Mouse (Mus musculus) mouse embryonic stem cell (cell line): ENCODE data around the gene Cd81.

Experiments used
- in situ Hi-C, 2 experiments: fragments of 300-500 bp; cut with MboI; formaldehyde crosslinking; loops; 1 replicate in 1 of 2; 3 replicates in 1 of 2; pipeline ENCODE4 v1.14.3; 2019 to 2020; ENCODE audit warnings: low sequenced_read_pairs in 2 of 2, low pct_unique_long_range_greater_than_20kb in 1 of 2, mixed read lengths in 1 of 2; ENCODE audit not compliant: unreplicated experiment in 1 of 2

Cd81 gene

DNA sequence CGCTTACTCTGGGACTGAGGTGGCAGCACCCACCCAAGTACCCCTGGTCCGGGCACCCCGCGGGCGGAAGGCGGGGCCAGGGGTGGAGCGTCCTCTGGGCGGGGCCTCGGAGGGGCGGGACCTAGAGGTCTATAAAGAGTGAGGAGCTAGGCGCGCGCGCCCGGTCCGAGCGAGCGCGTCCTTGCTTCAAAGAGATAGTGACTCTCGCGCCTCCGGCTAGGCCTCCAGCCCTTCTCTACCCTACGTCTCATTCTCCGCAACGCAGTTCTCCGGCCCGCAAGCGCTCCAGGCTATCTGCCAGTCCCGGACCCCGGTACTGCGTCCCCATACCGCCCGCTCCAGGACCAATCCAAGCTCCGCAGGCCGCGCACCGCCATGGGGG, at the start of gene Cd81:
TSS of gene Cd81 (plus strand) at position 114 of the 382 bp plus-strand sequence.
- in situ Hi-C loops = no loop called here

DNA sequence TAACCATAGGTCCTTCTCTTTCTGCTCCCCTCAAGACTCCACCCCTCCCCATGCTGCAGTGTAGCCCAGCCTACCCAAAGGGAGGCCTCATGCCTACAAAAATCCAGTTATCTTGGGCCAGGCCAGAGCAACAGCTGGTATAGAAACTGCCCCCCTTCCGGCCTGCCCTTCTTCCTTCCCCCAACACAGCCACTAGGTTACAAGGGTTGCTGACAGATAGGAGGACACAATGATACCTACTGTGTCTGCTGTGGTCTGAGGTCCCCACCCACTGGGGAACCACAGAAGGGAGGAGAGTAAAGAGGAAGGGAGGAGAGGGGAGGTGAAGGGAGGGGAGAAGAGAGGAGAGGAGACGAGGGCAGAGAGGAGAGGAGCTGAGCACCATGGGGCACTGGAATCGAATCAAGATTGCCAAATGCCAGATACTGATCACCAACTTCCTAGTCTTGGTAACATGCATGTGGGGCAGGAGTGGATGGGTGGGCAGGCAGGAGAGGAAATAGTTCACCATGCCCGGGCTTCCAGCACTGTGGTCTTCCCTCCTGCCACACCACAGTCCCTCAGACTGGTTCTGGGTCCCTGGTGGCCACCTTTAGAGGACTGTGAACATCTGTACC, 47.7 kb upstream of the Cd81 start, which contains the start of gene Tspan32:
TSS of gene Tspan32 (plus strand) at position 320 of the 617 bp plus-strand sequence.
- in situ Hi-C loops = no loop called here

DNA sequence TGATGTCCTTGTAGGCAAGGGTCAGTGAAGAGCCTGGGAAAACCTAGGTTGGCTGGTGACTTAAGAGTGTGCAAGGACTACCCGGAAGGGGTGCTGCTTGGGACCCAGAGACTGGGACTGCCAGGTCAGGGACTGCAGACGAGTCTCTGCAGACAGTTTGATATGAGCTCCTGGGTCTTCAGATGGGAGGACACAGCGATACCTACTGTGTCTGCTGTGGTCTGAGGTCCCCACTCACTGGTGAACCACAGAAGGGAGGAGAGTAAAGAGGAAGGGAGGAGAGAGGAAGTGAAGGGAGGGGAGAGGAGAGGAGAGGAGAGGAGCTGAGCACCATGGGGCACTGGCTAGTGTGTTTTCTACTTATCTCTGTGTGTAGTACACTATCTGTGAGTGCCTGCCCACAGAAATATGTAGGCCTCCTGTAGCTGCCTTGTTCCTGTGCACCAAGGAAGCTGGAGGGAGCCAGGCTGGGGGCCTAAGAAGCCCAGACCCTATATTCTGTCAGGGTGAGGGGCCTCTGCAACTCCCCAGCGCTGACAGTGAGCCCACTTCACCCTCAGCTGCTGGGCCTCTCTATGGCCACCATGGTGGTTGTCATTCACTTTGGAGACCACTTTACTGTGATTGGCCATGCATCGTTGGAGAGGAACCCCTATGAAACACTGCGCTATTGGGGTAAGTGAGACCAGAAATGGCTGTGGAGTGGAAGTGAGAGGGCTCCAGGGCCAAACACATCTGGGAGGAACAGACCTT, 47.0 kb upstream of the Cd81 start:
- in situ Hi-C loops = no loop called here

DNA sequence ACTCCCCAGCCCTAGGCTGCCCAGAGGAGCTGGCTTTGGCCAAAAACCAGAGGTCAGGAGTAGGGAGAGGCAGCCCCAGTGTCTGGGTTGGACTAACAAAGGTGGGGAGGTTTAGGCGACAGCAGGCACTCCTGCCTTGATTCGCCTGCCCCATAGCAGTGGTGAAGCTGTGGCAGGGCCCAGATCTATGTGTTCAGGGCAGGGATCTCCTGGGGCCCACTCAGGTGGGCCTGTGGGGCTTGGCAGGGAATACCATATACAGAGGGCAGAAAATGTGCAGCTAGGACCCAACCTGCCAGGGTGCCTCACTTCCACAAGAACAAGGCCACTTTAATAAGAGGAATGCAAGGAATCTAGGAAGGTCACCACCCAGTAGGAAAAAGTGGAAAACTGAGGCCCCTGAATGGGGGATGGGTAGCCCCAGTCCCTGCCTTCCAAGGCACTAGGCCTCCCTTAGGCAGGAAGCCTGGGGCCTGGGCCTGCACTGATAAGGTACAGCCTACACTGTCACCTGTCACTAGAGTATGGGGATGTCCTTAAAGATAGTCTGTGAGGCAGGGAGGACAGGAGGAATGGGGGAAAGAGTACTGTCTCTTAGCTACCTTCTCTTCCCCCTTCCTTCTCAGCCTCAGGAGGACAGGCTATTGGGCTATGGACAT, 46.3 kb upstream of the Cd81 start:
- in situ Hi-C loops = no loop called here

DNA sequence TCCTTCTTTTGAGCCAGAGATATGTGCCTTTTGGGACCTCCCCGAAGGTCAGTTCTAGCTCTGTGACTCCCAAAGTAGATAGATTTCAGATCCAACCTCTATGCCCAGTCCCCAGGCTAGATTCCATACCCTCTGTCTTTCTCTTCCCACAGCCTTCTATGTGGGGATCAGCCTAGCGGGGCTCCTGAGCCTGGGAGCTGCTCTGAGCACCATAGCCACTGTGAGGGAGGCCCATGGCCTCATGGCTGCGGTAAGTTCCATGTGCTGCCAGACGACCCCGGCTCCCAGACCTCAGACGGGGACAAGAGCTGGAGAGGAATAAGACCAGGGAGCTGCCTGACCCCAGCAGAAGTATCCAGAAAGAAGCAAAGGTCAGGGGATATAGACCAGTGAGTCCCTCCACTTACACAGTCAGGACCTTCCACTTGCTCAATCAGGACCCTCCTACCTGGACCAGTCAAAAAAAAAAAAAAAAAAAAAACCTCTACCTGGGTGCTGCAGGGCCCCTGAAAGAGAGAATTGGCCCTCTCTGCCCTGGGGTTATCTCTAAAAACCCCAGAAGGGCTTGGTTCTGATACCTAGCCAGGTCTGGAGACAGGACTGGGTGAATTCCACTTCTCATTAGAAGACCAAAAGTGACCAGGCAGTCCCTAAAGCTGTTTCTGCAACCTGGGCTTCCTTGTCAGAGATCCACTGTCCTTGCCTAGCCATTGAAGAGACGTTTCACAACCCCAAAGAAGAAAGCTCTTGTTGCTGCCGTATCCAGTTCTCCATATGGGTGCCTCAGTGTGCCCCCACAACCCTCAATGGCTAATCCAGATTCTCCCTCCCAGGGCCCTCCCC, 45.6 kb upstream of the Cd81 start:
- in situ Hi-C loops = no loop called here

DNA sequence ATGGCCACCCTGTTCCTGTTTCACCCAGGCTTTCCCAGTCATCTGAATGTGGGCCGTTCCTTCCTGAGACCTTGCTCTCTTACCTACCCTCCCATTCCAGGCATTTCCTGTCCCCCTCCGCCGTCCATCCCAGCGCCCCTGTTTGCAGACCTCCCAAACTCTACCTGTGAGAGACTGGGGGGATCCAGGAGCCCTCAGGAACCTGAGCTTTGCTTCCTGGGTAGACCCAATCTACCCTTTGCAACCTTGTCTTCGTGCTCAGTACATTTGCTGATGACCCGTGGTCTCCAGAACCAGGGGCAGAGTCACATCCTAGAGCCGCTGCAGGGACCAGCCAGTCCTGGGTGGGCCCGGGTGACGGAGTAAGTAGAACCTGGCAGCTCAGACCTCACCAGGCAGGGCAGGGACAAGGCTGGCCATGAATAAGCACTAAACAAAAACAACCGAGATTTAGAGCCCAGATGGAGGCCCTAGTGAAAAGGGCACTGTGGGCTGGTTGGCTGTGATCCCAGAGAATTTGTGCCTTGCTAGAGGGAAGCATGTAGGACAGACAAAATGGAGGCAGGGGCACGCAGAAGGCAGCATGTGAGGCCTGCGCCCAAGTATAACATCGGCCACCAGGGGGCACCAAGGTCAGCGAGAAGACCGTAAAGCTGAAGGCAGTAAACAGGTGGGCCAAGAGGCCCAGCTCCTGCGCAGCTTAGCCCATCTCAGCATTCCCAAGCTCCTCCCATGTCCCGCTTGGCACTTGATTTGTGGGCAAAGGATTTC, 44.8 kb upstream of the Cd81 start:
- in situ Hi-C loops = no loop called here

DNA sequence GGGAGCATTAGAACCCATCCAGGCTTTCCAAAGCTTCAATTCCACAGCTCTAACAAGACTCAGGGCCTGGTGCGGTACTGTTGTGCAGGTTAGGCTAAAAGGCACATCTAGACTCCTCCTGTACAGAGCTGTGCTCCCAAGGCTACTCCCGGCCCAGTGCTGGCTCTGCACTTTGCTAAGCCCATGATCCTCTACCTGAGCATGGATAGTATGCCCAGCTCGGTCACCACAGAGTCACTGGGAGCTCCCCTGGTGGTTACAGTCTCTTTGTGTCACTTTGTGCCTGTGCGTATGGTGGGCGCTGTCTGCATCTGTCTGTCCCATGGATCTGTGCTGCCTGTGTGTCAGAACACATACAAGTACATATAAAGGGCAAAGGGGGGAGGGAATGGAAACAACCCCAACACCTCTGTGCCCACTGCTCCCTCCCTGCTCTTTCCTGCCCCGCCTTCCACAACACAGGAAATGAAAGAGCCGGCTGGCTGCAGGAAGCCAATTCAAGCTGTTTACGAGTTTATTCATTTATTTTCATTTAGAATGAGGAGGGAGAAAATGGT, 44.1 kb upstream of the Cd81 start:
- in situ Hi-C loops = no loop called here

DNA sequence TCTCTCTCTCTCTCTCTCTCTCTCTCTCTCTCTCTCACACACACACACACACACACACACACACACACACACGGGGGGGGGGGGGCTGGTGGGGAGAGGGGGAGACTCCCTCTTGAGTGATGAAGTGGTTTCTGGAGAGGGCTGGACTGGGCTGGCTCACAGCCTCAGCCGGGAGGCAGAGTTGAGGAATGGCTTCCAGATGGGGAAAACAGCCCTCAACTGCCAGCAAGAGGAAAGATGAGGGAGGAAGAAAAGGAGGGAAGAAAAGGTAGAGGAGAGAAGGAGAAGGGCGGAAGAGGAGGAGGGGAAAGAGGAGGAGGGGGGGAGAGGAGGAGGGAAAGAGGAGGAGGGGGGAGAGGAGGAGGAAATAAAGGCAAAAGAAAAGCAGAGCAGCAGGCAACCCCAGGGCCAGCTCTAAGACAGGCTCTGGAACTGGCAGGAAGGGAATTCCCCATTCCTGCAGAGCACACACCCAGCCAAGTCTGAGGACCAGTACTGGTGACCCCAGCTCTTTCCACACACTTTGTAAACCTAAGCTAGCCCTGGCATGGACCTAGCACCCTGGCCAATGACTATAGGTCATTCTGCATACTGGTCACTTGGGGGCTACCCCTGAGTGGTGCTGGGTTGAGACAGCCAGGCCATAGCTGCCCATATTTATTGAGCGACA, 43.4 kb upstream of the Cd81 start:
- in situ Hi-C loops = no loop called here

DNA sequence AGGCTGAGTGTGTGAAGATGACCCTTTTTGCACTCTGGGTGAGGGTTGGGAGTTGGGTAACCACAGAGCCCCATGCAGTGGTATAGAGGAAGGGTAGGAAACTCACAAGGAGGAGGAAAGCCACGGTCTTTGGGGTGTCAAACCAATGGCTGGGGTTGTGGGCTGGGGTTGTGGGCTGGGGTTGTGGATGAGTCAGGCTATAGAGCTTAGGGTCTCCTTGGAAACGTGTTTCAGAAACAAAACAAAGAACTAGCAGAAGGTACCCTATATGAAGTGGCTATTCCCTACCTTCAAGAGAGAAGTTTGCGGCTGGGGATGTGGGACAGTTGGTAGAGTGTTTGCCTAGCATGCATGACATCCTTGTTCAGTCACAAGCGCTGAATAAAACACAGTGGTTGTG, 42.5 kb upstream of the Cd81 start:
- in situ Hi-C loops = no loop called here

DNA sequence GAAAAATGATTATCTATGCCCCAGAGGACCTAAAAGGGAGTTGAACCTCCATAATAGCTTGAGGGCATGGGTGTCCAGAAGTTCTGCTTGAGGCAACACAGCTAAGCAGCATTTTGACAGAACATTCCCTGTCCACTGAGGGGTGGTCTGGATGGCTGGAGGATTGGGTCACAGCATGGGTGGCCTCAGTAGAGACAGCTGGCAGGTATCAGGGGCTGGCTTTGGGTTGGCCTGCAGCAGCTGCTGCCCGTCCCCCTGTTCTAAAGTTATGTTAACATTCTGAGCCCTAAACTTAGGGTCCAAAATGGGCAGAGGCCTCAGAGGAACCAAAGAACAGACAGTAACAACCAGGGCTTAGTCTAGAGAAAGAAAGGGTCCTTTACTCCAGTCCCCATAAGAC, 41.3 kb upstream of the Cd81 start:
- in situ Hi-C loops = no loop called here

DNA sequence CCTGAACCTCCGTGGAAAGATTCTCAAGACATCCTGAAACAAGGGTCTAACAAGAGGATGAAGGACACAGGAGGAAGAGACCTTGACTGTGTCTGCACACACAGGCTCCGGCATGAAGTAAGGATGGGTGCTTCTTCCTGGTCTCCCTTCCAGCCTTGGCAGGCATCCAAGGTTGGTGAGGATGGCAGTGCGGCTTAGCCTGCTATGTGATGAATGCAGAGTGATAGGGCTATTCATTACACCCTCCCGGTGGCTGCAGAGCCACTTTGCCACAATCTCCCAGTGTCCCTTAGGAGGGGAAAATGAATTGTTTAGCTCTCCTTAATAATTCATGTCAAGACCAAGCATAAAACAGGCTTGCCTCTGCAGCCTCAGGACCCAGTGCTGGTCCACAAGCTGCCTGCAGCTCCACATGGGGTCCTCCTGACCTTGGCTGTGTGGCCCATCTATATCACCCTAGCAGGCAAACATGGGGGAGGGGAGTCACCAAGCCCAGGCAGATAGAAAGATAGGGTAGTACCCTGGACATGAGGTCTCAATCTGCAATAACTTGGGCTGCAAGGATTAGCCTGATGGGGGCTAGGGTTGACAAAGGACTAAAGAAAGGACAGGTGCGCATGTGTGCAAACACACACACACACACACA, 40.2 kb upstream of the Cd81 start:
- in situ Hi-C loops = no loop called here

DNA sequence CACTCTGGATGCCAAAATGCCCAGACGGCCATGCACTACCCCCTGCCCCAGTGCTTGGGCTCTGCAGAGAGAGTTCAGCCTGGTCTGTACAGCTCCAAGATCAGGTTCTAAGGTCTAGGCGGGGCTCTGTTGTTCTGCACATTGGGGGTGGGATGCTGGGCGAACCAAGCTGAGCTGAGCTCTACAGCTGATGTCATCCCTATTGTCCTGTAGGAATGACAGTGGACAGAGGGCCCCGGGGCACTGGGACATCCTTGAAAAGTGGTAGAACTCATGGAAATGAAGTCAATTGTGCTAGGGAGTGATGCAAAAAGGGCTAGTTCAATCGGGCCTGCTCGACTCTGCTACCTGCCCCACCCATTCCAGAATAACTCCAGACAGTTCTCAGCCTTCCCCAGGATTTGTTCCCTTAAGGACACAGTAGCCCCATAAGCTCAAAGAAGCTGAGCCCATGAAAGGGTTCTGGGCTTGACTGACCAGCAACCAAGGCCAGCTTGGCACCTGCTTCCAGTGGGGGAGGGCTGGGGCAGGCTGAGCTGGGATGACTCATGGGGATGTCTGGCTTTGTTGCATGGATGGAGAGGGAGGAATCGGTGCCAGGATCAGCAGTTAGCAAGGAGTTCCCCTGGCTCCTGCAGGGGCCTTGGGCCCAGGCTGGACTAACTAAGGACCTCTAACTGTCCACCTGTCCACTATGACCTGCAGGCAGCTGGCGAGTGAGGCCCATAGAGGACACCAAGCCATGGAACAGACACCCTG, 38.9 kb upstream of the Cd81 start:
- in situ Hi-C loops = no loop called here

DNA sequence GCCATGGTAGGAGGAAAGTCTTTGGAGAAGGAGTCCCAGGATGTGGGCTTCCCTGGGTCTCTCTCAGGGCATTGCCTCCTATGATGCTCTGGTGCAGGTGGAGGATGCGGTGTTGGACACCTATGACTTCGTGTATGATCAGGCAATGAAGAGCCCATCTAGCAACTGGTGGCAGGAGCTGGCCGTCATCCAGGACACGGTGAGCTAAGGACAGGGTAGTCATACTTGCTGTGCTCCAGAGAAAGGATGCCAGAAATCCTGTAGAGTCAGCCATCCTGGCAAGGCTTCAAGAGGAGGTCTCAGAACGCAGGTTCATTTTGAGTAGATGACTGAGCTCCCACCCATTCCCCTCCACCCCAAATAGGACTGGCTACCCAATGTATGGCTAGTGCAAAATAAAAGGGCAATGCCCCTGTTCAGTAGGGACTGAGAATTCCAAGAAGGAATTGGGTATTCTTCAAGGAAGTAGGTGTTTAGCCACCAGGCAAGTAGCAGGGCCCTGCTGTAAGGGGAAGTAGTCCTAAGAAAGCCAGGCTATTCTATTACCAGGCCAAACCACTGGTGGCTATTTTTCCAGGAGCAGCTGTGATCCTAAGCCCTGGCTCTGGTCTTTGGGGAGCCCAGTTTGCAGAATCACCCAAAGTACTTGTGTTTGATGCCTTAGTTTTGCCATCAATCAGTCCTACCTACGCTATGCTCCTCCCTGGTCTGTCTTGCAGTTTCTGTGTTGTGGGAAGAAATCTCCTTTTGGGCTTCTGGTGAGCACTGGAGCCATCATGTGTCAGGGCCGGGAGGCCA, 37.5 kb upstream of the Cd81 start:
- in situ Hi-C loops = no loop called here

DNA sequence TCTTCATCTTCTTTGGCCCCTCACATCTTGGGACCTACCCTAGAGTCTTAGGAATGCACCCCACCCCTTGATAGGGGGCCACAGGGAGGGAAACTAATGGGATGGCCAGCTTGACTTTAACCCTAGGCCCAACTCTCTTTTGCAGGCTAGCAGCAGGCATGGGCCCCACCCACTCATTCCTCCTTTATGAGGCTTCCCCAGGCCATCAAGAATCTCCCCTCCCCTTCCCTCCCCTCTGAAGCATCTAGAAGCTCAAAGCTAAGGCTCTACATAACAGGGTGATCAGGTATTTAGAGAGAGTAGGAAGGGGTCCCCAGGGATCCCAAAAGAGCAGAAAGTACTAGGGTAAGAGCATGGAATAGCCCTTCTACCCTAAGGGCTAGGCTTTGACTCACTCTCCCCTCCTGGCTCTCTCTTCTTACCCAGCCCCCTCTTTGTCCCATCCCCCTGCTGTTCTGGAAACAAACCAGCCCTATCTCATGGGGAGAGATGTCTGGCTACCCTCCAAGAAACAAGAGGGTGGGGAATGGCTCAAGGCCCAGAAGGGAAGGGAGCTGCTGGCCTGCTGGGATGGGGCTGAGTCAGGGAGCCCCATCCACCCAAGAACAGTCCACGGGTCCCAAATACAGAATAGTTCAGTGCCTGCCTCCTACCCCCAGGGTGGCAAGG, 36.6 kb upstream of the Cd81 start:
- in situ Hi-C loops = no loop called here

DNA sequence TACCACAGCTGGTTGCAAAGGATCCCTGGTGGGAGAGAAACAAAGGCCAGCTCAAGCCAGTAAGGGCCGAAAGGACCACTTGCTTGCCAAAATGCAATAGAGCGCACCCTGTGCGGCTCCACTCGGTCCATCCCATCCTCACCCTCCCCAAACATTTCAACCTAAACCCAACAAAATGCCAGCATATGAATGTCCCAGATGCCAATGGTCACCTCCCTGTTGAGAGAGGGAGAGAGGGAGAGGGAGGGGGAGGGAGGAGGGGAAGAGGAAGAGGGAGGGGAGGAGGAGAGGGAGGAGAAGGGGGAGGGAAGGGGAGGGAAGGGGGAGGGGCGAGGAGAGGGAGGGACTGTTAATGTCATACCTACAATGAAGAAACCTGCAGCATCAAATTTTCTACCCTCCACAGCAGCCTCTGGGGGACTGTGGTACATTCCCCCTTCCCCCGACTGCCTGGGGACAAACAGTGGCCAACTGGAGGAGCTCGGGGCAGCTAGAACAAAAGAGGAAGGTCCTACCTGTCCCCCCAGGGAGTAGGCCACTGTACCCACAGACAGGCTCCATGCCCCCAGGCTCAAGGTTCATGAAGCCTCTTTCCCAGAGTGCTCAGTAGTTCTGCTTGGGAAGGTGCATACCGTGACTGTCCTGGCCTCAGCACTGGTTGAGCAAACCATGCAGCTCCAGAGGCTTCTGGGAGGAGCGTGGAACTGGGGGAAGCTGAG, 36.0 kb upstream of the Cd81 start:
- in situ Hi-C loops = no loop called here
